Mouse (Mus musculus) hindbrain, embryonic 11.5 days (tissue): ENCODE measurements at regions not wholly inside any gene's neighbourhood (a gene's known extent, or its start where the extent isn't known, plus 50 kb on each side); places are given as distances from the start of the nearest gene placed in this dataset.

Source experiments
- ATAC-seq: fragments of 200-750 bp; cut with Nextera tagmentation; 2 replicates; pipeline ENCODE4 v1.8.0; 2017; ENCODE audit warnings: mild to moderate bottlenecking, moderate TSS enrichment, moderate library complexity; ENCODE audit not compliant: low FRiP score
- DNase-seq: peaks from one replicate; pipeline ENCODE4 v3.0.0-alpha.2; 2015; ENCODE audit warnings: low spot score
- H3K27ac ChIP-seq: fragments of 300-500 bp; sonication (generic); 2 replicates; pipeline ENCODE4 v1.5.1; 2014; ENCODE audit warnings: mild to moderate bottlenecking, low read depth, low read length
- H3K27me3 ChIP-seq: fragments of 300-500 bp; sonication (generic); 2 replicates; pipeline ENCODE4 v1.6.1; 2014; ENCODE audit warnings: mild to moderate bottlenecking, low read length, moderate library complexity, mixed read lengths; ENCODE audit not compliant: control insufficient read depth, insufficient read depth
- H3K36me3 ChIP-seq: fragments of 300-500 bp; sonication (generic); 2 replicates; pipeline ENCODE4 v1.6.1; 2014; ENCODE audit warnings: mild to moderate bottlenecking, low read length, moderate library complexity, mixed read lengths; ENCODE audit not compliant: control insufficient read depth, insufficient read depth
- H3K4me1 ChIP-seq: fragments of 300-500 bp; sonication (generic); replicated peaks from 2 replicates; pipeline ENCODE4 v1.6.1; 2014; ENCODE audit warnings: low read length, mixed read lengths; ENCODE audit not compliant: control insufficient read depth, insufficient read depth
- H3K4me2 ChIP-seq: fragments of 300-500 bp; sonication (generic); replicated peaks from 2 replicates; pipeline ENCODE4 v1.6.1; 2014; ENCODE audit warnings: mild to moderate bottlenecking, low read depth, low read length
- H3K4me3 ChIP-seq: fragments of 300-500 bp; sonication (generic); 2 replicates; pipeline ENCODE4 v1.5.1; 2014; ENCODE audit warnings: low read depth, low read length
- H3K9ac ChIP-seq: fragments of 300-500 bp; sonication (generic); 2 replicates; pipeline ENCODE4 v1.6.1; 2014; ENCODE audit warnings: low read depth, low read length
- H3K9me3 ChIP-seq: fragments of 300-500 bp; sonication (generic); 2 replicates; pipeline ENCODE4 v1.6.1; 2016; ENCODE audit warnings: low read length; ENCODE audit not compliant: control insufficient read depth
- WGBS: fragments of 180-500 bp; shearing (Covaris S2); extraction: QIAGEN DNeasy Blood & Tissue Kit; methylation state at CpG from one replicate; pipeline ENCODE4 v1.1.7; 2014; 5-methylcytosine and 5-hydroxymethylcytosine counted together

DNA sequence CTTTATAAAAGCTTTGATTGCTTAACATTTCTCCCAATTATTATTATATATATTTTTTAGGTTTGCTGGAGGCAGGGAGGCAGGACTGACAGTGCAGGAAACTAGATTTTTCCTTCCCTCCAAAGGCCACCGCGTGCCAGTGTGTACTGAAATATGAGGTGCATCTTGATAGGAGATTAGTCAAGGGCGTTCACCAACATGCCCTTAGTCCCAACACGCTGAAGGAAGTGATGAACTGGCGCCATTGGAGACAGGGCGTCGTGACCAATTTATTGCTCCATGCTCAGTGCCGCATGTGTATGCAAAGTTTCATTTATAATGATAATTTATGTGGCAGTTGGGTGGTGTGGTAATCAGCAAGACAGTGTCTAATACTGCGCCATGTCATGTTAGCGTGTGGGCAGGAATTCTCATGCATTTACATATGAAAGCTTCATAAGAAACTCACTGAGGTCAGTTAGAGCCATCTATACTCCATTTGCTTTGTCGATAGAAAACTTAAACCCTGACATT lies 66.2 kb downstream of the Isl1 start:
- ATAC-seq: 0 out of 2 replicates have a peak, but pooled peaks have one; percentile 35
- WGBS: 82% methylated on average over 11 of the region's 11 CpGs
- Histone ChIP-seq H3K27me3 (no peaks in the 10 kb centered on the region), H3K9me3 (no peaks in the 10 kb centered on the region), H3K27ac (no peak overlapping the region), H3K4me3 (no peak overlapping the region), H3K4me1 (no peaks in the 10 kb centered on the region), H3K4me2 (no peak overlapping the region), H3K36me3 (no peaks in the 10 kb centered on the region), H3K9ac (no peak overlapping the region)
- no peak for DNase-seq

- DNase-seq (no peak), ATAC-seq (no peak)
- H3K4me2 ChIP-seq: no peak overlapping the region
- H3K9ac ChIP-seq: no peak overlapping the region
- H3K27me3 ChIP-seq: no peaks in the 10 kb centered on the region
- H3K36me3 ChIP-seq: no peaks in the 10 kb centered on the region
- H3K4me3 ChIP-seq: no peak overlapping the region
- no peaks in the 10 kb centered on the region for H3K9me3 ChIP-seq
- WGBS: 56% methylated on average over 3 of the region's 3 CpGs
- H3K4me1 ChIP-seq: no peaks in the 10 kb centered on the region
- no peak overlapping the region for H3K27ac ChIP-seq
These were observed 94.4 kb downstream of the Isl1 start for GRCm38 (mm10) chr13:116215101-116215500.

GRCm38 (mm10) chr13:116213843-116214829 lies 95.4 kb downstream of the Isl1 start:
- H3K27me3 ChIP-seq: no peaks in the 10 kb centered on the region
- H3K4me3 ChIP-seq: no peak overlapping the region
- DNase-seq (no peak), ATAC-seq (no peak)
- no peaks in the 10 kb centered on the region for H3K9me3 ChIP-seq
- H3K9ac ChIP-seq: no peak overlapping the region
- no peaks in the 10 kb centered on the region for H3K36me3 ChIP-seq
- H3K4me2 ChIP-seq: no peak overlapping the region
- H3K4me1 ChIP-seq: no peaks in the 10 kb centered on the region
- 57% methylated on average over 6 of the region's 6 CpGs for WGBS
- no peak overlapping the region for H3K27ac ChIP-seq

DNA sequence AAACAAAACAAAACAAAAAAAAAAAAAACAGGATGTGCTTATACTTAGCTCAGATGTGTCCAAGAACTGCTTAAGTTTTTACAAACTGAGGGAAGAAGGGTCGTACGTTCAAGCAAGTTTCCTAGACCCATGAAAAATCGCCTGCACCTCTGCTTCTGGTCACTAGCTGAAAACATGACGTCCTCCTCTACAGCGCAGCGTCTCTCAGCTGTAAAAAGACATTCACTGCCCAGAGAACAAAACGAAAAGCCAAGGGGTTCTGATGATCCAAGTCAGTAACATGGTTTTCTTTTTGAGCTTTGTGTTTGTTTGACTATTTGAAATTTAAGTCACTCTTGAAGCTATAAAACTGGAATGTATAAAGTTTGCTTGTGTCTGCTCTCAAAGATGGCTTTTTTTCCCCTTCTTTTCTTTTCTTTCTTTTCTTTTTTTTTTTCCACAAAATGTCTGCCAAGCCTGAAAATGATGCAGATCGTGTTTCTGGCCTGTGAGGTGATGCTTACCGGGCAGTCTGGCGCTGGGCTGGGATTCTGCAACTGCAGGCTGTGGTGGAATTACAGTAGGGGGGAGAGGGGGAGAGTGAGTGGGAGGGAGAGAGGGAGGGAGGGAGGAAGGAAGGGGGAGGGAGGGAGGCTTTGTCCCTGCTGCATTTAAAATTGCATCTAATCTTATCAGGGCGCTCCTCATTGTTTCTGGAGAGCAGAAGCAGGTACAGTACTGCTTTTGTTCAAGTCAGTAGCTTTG lies 108.1 kb downstream of the Isl1 start:
- H3K9ac ChIP-seq: no peak overlapping the region
- H3K27ac ChIP-seq: no peak overlapping the region
- H3K9me3 ChIP-seq: no peaks in the 10 kb centered on the region
- no peaks in the 10 kb centered on the region for H3K4me1 ChIP-seq
- no peaks in the 10 kb centered on the region for H3K36me3 ChIP-seq
- DNase-seq (peak; percentile 51), ATAC-seq (peak; percentile 82)
- no peak overlapping the region for H3K4me3 ChIP-seq
- WGBS: 5% methylated on average over 11 of the region's 11 CpGs
- H3K27me3 ChIP-seq: no peaks in the 10 kb centered on the region
- H3K4me2 ChIP-seq: peak overlapping the region; percentile 19

GRCm38 (mm10) chr13:116187059-116187458 lies 122.4 kb downstream of the Isl1 start:
- no peak overlapping the region for H3K9ac ChIP-seq
- H3K4me2 ChIP-seq: no peak overlapping the region
- 71% methylated on average over 7 of the region's 7 CpGs for WGBS
- no peak for ATAC-seq
- DNase-seq: no peak
- H3K27ac ChIP-seq: no peak overlapping the region
- H3K4me3 ChIP-seq: no peak overlapping the region
- H3K27me3 ChIP-seq: no peaks in the 10 kb centered on the region
- H3K9me3 ChIP-seq: no peaks in the 10 kb centered on the region
- no peaks in the 10 kb centered on the region for H3K4me1 ChIP-seq
- no peaks in the 10 kb centered on the region for H3K36me3 ChIP-seq

DNA sequence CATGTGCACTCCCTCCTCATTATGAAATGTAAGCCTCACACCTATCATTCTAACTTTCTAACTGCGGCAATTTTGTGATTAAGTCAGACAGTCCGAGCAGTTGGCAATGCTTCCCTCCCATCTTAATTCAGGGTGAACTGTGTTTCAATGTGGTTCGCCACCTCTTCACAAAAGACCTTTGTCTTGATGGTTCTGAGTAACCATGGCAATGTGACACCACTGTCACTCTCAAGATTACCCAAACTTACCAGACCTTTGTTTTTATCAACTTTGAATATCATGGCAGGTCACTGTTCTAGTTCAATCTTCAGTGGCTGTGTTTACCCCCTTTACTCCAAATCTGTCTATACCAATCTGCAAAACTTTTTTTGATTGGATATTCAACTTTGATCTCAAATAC lies 131.7 kb downstream of the Isl1 start:
- H3K4me1 ChIP-seq: no peaks in the 10 kb centered on the region
- H3K9ac ChIP-seq: no peak overlapping the region
- no peak overlapping the region for H3K27ac ChIP-seq
- H3K4me2 ChIP-seq: no peak overlapping the region
- no peak overlapping the region for H3K4me3 ChIP-seq
- WGBS: 26% methylated on average over 3 of the region's 3 CpGs
- DNase-seq (no peak), ATAC-seq (no peak)
- peaks cover 5% of the 10 kb centered on the region; the same call in 1 of the 2 replicates for H3K27me3 ChIP-seq
- no peaks in the 10 kb centered on the region for H3K9me3 ChIP-seq
- no peaks in the 10 kb centered on the region for H3K36me3 ChIP-seq

DNA sequence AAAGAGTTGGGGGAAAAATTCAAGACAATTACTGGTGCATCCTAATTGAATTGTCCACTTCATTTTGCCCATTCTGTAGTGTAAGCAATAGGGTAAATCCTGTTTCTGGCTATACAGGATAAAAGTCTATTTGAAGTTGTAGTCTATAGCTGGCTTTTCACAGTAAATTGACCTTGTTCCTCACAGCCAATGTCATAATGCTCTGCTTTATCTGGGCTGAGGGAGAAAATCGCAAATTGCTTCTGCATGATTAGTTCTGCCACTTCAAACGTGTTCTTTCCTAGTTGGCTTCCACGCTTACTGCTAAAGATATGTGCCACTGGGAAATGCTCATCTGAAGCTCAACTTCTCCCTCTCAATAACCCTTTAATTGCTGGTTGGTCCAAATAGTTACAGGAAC lies 134.5 kb downstream of the Isl1 start:
- Histone ChIP-seq H3K9ac (no peak overlapping the region), H3K9me3 (no peaks in the 10 kb centered on the region), H3K27me3 (peaks cover 5% of the 10 kb centered on the region; the same call in 1 of the 2 replicates), H3K27ac (no peak overlapping the region), H3K4me2 (no peak overlapping the region), H3K36me3 (no peaks in the 10 kb centered on the region), H3K4me3 (no peak overlapping the region), H3K4me1 (no peaks in the 10 kb centered on the region)
- ATAC-seq (no peak), DNase-seq (no peak)
- 11% methylated on average over 3 of the region's 3 CpGs for whole genome bisulfite sequencing

- 38% methylated on average over 2 of the region's 2 CpGs for WGBS
- no peaks in the 10 kb centered on the region for H3K36me3 ChIP-seq
- ATAC-seq (no peak), DNase-seq (no peak)
- H3K4me1 ChIP-seq: no peaks in the 10 kb centered on the region
- no peak overlapping the region for H3K9ac ChIP-seq
- peaks cover under 1% of the 10 kb centered on the region; the same call in 1 of the 2 replicates for H3K27me3 ChIP-seq
- no peak overlapping the region for H3K27ac ChIP-seq
- no peak overlapping the region for H3K4me2 ChIP-seq
- H3K4me3 ChIP-seq: no peak overlapping the region
- H3K9me3 ChIP-seq: no peaks in the 10 kb centered on the region
These were observed 135.6 kb downstream of the Isl1 start for GRCm38 (mm10) chr13:116173866-116174265.
